Mouse (Mus musculus) small intestine, adult 10 weeks (tissue): ENCODE data around the gene Gak. TPM values are rescaled to one million over a fixed set of nuclear protein-coding genes. Genes with fewer than 3 reads are reported as not detected.

Experiments used
- polyA plus RNA-seq: library from polyadenylated mRNA; stranded (reverse); fragments of 350-450 nt; fragmentation: Illumina TruSeq; extraction: RNeasy Lipid Tissue Mini Kit (QIAGEN cat#74804); gene quantifications from one replicate; pipeline ENCODE4 v1.2.3, GENCODE M21; 2014; ENCODE audit warnings: low replicate concordance

Gene Gak
- 82.2 TPM for polyA plus RNA-seq

DNA sequence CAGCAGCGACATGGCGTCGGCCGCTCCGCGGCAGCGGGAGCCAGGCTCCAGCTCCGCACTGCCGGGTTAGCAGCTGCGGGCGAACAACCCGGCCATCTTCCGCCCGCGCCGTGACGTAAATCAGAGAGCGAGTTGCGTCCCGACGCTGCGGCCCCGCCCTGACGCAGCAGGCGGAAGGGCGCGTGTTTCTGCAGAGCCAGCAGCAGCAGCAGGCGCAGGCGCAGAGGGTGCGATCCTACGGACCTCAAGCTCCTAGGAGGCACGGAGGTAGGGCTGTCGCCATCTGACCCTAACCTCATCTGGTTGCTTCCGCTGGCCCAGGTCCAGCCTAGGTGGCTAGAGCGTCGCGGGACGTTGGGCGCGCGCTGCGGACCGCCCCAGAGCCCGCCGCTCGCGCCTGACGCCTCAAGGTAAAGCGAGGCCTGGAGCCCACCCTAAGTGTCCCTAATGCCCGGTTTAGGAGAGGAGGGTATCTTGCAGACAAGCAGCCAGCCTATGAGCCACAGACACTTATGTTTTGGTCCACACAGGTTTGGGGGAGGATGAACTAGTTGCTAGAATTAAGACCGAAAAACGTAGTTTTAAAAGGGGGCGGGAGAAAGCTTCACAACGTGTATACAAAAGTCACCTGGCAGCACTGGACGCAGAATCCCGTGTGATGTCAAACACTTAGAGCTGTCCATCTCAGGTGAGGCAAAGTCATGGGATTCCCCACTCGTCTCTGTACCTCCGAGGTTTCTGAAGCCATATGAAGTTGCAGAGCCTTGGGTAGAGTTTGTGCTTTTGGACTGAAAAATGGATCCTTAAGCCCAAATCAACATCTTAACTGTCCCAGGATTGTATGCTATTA is at the start of gene Gak, which contains the start of gene Tmem175:
TSS of gene Gak (minus strand) at position 122 of the 850 bp plus-strand sequence.
TSS of gene Tmem175 (plus strand) at position 137 of the 850 bp plus-strand sequence.

DNA sequence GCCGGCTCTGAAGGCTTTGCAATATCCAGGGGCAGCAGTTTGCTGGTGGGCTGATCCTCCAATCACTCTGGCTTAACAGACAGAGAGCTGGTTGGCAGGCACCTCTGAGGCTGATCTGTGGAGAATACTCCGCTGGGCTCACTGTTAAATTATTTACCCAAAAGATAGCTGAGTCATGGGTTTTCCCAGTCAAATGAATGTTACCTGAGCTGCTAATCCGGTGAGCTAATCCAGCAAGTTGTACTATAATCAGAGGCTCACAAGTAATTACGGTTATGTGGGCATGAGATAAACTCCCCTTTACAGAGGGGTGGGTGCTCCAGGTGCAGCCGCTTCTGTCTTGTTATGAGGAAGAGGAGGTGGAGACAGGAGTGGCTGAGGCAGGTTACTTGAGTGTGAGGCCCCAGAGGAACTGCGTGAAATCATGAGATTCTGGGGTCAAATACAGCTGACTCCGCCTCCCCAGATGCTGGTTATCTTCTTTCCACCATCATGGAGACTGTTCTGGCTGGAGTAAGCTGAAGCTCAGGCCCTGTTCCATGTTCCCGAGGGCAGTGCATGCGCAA is 45.8 kb upstream of the Gak start, which contains the start of gene Slc26a1:
TSS of gene Slc26a1 (minus strand) at position 319 of the 566 bp plus-strand sequence.

DNA sequence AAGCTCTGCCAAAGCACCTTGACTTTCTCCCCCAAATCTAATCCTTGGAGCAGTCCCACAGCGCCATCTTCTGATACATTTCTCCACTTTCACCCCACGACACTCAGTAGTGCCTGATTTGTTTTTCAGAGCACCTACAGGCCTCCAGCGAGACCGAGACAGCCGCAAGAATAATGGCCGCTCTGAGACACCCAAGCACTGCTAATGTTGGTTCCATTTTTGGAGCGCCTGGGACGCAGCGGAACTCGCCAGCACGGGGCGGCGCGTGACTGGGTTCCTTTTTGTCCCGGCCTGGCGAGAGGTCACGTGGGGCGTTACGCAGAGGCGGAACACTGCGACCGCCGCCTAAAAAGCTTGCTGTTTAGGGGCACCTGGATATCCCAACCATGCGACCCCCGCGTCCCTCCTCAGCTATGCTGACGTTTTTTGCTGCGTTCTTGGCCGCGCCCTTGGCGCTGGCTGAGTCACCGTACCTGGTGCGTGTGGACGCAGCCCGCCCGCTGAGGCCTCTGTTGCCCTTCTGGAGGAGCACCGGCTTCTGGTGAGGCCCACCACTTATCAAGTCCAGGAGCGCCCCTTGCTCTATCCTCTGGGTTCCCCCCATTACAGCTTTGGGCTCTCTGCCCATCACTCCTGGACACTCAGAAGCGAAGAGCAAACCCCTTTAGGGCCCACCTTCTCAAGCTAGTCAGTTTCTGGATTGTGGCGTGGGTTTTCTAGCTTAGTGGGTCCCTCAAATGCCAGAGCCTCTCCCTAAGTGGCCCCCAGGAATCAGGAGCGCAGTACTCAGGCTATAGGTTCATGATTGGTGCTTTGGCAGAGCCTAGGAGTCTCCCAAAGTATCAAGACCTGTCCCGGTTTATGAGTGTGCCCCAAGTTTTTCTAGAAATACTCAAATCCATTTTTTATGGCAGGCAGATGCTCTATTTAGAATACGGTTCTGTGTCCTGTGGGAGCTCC is 39.7 kb upstream of the Gak start, which contains the start of gene Dgkq:
TSS of gene Dgkq (minus strand) at position 696 of the 960 bp plus-strand sequence.

DNA sequence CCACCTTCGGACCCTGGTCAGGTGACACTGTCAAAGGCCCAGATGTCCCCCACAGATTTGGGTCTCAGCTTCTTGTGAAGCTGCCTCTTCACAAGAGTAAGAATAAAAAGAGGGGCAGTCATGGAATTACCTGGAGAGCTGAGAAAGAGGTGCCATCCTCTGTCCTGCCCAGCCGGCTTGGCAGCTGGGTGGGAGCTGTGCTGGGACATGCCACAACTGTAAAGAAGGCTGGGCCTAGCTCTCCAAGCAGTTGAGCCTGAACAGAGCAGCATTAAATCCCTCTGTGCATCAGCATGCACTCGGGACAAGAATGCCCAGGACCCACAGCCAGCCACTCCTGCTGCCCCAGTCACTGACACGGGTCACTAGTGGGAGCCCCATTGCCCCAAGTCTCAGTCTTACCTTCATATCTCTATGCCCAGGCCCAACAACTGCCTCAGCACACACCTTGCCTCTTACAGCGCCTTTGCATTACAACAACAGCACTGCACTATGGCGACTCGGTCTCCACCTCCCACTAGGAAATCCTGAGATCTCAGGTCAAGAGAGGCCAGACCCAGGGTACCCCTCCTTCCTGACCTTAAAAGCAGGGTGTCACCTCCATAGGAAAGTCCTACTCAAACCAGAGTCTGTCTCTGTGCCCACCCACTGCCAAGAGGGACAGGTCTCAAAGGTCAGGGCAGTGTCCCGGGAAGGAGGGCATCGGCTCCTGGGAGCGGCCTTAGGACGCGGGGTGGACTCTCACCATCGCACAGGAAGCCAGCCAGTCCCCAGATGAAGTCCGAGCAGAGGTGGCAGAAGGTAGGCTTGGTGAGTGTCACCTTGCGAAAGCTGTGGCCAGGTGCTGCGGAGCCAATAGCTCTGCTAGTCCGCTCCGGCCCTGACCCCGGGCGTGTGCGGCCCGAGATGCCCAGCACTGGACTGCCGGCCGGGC is 30.4 kb upstream of the Gak start, which contains the start of gene Idua:
TSS of gene Idua (plus strand) at position 634 of the 934 bp plus-strand sequence.

DNA sequence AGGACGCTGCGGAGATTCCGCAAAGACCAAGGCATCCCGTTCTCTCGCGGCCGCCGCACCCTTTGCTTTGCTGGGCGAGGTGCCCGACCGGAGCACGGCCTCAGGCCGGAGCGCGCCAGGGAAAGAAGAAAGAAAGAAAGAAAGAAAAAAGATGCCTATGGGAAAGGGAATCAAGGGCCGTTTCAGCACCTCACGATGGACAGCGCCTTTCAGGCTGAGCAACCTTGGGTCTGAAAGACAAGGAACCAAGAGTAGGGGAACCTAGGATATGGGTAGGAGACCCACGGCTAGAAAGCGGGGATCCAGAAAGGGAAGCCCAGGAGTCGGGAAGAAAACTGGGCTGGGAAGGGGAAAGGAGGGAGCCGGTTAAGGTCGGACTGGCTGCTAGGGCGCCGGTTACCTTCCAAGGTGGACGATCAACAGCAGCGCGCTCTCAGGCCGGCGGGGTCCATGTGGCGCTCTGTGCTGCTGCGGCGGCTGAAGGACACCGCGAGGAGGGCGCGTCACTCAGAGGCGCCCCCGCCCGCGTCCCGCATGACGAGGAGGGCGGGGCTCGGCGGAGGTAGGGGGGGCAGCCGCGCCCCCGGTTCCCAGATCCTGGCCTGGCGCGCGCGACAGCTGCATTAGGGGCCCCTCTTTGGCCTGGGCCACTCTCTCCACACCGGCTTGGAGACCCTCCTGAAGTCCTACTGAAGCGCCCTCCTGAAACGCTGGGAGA is 79.9 kb downstream of the Gak start, which contains the start of gene Cplx1:
TSS of gene Cplx1 (minus strand) at position 536 of the 718 bp plus-strand sequence.

Other genes with a start within 250 kb of the Gak start
- not detected for gene Pde6b, start 241.4 kb downstream of the Gak start, polyA plus RNA-seq
- 69.8 TPM for gene Atp5k, start 195.3 kb downstream of the Gak start, polyA plus RNA-seq
- gene Mfsd7a, start 180.9 kb downstream of the Gak start, polyA plus RNA-seq = 0.74 TPM
- gene Pcgf3, start 168.5 kb downstream of the Gak start, polyA plus RNA-seq = 35.9 TPM
- 0.30 TPM for gene Cplx1, start 79.7 kb downstream of the Gak start, polyA plus RNA-seq
- 14.5 TPM for gene Tmem175, start within 50 bp of the Gak start, polyA plus RNA-seq
- 6.4 TPM for gene Idua, start 30.6 kb upstream of the Gak start, polyA plus RNA-seq
- gene Dgkq, start 39.9 kb upstream of the Gak start, polyA plus RNA-seq = 35.9 TPM
- gene Slc26a1, start 45.8 kb upstream of the Gak start, polyA plus RNA-seq = not detected
- 1.0 TPM for gene Fgfrl1, start 62.6 kb upstream of the Gak start, polyA plus RNA-seq
- not detected for gene Rnf212, start 145.2 kb upstream of the Gak start, polyA plus RNA-seq
- 26.5 TPM for gene Tmed11, start 165.6 kb upstream of the Gak start, polyA plus RNA-seq
- not detected for gene Vmn2r8, start 179.1 kb upstream of the Gak start, polyA plus RNA-seq
- gene Vmn2r9, start 222.8 kb upstream of the Gak start, polyA plus RNA-seq = not detected